Mouse (Mus musculus): ENCODE results near the gene Prss42.
A peak's percentile ranks its signal among the peaks of the same experiment; 100 is the strongest.
"Not testable (repeated sequence)": the region's sequence is repeated elsewhere in the genome, so short reads cannot be mapped to it uniquely, and the experiment has no call there.

Prss42 gene

GRCm38 (mm10) chr9:110788169-110788568 lies 9.8 kb upstream of the Prss42 start:
- DNase-seq (ENCODE audit: low spot score in 2 of 2): no peak

GRCm38 (mm10) chr9:110790462-110790861 lies 7.5 kb upstream of the Prss42 start:
- no peak for DNase-seq (ENCODE audit: low spot score in 2 of 2)

GRCm38 (mm10) chr9:110797013-110797412 lies 953 bp upstream of the Prss42 start:
- DNase-seq (ENCODE audit: low spot score in 2 of 2): no peak

DNA sequence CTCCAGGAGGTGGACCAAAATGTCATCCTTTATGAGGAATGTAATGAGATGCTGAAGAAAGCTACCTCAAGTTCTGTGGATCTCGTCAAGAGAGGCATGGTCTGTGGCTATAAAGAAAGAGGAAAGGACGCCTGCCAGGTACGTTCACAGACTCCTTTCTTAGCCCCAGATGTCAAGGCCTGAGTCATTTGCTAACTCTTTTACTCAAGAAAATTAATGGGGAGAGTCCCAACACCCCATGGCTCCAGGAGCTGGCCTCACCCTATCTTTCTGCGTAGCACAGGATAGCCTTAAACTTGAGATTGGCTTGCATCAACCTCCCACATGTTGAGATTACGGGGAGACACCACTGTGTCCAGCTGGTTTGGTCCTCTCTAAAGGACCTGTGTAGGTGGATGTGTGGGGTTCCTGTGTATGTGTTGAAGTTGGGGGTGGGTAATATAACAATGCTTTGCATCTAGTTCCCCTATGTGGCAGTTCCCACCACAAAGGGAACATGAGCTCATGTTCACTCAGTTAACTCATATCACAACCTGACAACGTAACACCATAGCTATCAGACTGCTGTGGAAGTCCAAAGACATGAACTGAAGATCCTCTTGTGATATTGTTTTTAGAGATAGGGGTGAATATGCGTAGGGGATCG lies 3.0 kb downstream of the Prss42 start:
- DNase-seq (ENCODE audit: low spot score in 2 of 2): no peak

DNA sequence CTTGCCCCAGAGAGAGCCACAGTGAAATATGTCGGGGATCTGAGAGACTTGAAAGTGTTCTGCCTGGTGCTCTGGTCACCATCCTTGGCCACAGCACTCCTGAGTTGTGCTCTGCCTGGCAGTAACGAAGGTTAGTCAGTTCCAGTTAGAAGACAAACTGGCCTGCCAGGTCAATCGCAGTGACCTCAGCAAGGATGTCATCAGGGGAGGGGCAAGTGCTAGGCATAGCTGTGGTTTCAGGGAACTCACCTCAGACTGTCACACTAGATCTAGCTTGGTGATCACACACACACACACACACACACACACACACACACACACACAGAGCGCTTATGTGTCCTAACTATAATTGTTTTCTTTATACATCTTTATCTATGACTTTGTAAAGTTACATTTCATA lies 5.3 kb downstream of the Prss42 start:
- no peak for DNase-seq (ENCODE audit: low spot score in 2 of 2)

GRCm38 (mm10) chr9:110810051-110810450 lies 12.1 kb downstream of the Prss42 start:
- DNase-seq (ENCODE audit: low spot score in 2 of 2): no peak

DNA sequence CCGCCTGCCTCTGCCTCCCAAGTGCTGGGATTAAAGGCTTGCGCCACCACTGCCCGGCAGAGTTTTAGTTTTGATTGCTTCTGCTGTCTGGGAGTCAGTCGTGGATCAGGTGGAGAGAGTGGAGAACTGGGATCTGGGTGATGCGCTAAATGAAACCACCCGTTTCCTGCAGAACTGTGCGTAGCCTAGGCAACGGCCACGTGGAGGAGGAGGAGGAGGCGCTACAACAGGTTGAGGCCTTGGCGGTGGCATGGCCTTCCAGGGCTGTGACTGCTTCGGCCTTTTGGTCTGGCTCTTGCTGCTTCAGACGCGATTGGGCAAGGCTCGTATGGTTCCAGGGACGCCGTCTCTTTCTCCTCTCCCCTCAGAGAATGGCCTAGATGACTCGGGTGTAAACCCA lies 15.8 kb downstream of the Prss42 start, which contains the start of gene Prss44:
Gene Prss44, plus strand, starts transcription at position 206 of the 400 bp plus-strand sequence.
- no peak for DNase-seq (ENCODE audit: low spot score in 2 of 2)

- DNase-seq (ENCODE audit: low spot score in 2 of 2): not testable (repeated sequence)
Measured at GRCm38 (mm10) chr9:110820546-110820945, 22.6 kb downstream of the Prss42 start.

GRCm38 (mm10) chr9:110821436-110821835 lies 23.5 kb downstream of the Prss42 start:
- no peak for DNase-seq (ENCODE audit: low spot score in 2 of 2)

GRCm38 (mm10) chr9:110825426-110825825 lies 27.5 kb downstream of the Prss42 start:
- DNase-seq (ENCODE audit: low spot score in 2 of 2): no peak

DNA sequence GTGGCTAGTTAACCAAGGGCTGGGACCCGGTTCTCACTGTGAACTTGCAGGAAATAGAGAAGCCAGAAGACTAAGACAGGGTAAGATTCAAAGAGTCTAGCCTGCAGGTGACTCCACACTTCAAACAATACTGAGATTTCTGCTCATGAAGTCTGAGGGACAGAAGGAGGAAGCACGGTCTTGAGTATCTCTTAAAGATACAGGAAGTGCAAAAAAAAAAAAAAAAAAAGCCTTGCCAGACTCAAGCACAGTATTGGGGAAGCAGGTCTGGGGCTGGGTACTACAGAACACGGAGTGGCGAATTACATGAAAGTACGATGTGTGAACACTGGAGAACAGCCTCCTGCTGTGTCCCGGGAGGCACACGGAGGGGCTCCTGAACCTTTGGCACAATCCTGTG lies 27.9 kb downstream of the Prss42 start:
- no peak for DNase-seq (ENCODE audit: low spot score in 2 of 2)

DNA sequence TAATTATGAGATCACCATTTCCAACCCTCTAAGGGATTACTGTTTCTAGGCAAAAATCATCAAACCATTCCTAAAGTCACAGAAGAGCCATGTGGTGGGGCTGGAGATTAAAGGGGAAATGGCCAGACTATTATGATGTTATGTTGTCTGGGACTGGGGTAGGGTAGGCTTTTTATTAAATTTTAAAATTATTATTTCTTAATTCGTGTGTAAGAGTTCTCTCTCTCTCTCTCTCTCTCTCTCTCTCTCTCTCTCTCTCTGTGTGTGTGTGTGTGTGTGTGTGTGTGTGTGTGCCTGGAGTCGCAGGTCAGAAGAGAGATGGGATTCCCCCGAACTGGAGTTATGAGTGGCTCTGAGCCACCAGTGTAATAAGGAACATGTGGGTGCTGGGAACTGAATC lies 28.4 kb downstream of the Prss42 start, which contains the start of gene Prss43:
Gene Prss43, plus strand, starts transcription at position 301 of the 400 bp plus-strand sequence.
- DNase-seq (ENCODE audit: low spot score in 2 of 2): no peak

DNA sequence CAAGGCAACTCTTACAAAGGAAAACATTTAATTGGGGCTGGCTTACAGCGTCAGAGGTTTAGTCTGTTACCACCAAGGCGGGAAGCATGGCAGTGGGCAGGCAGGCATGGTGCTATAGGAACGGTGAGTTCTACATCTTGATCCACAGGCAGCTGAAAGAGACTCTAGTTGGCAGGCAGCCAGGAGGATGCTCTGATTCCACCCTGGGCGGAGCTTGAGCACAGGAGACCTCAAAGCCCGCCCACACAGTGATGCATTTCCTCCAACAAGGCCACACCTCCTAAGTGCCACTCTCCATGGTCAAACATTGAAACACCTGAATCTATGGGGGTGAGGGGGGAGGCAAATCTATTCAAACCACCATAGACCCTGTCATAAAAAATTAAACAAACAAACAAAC lies 35.1 kb downstream of the Prss42 start:
- no peak for DNase-seq (ENCODE audit: low spot score in 2 of 2)

GRCm38 (mm10) chr9:110834411-110834810 lies 36.4 kb downstream of the Prss42 start, which contains the start of gene Prss45:
Gene Prss45, plus strand, starts transcription at chr9:110834588.
- no peak for DNase-seq (ENCODE audit: low spot score in 2 of 2)

DNA sequence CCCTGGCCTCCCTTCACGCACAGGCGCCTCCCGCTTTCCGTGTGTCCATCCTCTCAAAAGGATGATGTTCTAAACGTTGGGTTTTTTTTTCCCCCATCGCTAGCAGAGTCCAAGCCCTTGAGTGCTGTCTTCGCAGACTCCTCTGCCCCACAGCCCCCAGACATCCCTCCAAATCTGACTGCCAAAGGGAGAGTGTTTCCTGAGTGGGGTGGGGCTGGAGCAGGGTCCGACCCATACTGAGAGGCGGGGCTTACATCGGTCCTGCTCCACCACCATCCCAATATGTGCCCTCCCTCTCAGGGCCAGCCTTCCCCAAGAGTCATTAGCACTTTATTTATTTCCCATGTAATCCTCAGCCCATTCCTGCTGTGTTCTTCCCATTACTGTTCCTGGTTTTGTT lies 37.0 kb downstream of the Prss42 start:
- DNase-seq (ENCODE audit: low spot score in 2 of 2): no peak

DNA sequence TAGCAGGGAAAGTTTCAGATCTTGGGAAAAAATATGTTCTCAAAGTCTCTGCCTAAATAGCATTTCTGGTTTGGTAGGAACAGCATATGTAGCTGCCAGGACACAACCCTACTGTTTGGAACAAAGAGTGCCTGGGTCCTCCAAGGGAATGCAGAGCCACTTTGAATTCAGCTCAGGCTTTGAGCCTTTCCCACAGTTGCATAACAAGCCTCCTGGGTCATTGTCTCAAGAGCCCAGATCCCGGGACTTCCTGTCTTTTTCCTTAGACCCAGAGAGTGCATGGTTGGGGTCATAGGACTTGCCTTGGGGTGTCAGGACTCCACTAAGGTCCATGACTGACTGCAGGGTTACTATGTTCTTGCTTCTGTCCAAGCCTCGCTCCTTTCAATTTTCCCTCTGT lies 38.1 kb downstream of the Prss42 start:
- peak; percentile 14 to 26 for DNase-seq (ENCODE audit: low spot score in 2 of 2)

DNA sequence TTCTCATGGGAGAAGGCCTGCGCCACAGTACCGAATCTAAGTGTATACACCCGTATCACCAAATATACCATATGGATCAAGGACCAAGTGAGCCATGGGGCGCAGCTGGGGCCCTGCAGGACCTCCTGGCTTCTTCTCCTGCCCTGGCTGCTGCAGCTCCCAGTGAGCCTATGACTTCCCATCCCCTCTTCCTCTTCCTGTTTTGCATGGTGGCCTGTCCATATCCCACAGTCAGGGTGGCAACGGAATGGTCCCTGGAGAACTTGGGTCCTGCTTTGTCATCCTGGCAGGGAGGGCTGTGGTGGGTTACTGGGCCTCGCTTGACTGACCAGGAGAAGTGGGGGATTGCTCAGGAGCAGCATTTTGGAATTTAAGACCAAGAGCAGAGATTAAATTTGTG lies 42.9 kb downstream of the Prss42 start:
- no peak for DNase-seq (ENCODE audit: low spot score in 2 of 2)

DNA sequence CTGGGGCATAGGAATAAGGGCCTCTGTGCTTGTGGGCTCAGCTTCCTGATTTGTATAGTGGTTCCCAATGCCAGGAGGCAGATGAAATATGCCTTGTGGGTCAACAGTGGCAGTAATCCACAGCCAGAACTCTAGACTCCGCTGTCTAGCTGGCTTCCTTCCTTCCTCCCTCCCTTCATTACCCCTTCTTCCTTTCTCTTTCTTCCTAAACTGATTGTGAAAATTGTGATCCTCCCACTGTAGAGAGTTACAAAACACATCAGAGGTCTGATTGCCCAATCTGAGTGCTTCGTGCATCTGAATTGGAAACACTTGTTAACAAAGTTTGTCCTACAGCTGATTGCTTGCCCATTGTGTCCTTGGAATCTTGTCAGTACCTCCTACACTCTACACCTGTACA lies 43.5 kb downstream of the Prss42 start:
- DNase-seq (ENCODE audit: low spot score in 2 of 2): no peak

- no peak for DNase-seq (ENCODE audit: low spot score in 2 of 2)
Measured at GRCm38 (mm10) chr9:110844206-110844605, 46.2 kb downstream of the Prss42 start, which contains the start of gene Prss46. Gene Prss46, plus strand, starts transcription at chr9:110844506.

- DNase-seq (ENCODE audit: low spot score in 2 of 2): no peak
Measured at GRCm38 (mm10) chr9:110849162-110849561, 51.2 kb downstream of the Prss42 start.

Measured in right cerebral cortex, postnatal 36 days (tissue).